Comparison of ENCODE assay signal across 17 mouse cellular contexts in genomic region chr8:78913823-78914222, GRCm38 (mm10).
A peak's percentile ranks its signal among the peaks of the same experiment; 100 is the strongest.
DNase-seq lines count a peak whose midpoint lies in the region; TF ChIP-seq lines count a peak whose summit lies in the region.
"Had no signal": no experiment of that assay in that cellular context is flagged by ENCODE, and none has a peak within 500 bp of the region (broad histone marks: within the 10 kb centered on the region; RNA-seq: fewer than 3 reads in every experiment).

No protein-coding gene starts in this region.

- H3K27me3 ChIP-seq in CH12.LX (replicated peaks) = no peaks in the 10 kb centered on the region

- no peak for TF ChIP-seq CTCF in CH12.LX (conservative IDR thresholded peaks at IDR 0.05 in 1 of 2, IDR thresholded peaks at IDR 0.05 in 1 of 2; ENCODE audit: low read depth in 2 of 2, low read length in 2 of 2)
- no peak for TF ChIP-seq CTCF in gastrocnemius, adult 2 months (IDR thresholded peaks at IDR 0.05)

- DNase-seq in CH12.LX (ENCODE audit: extremely low read depth) = no peak
- DNase-seq in ES-E14 (ENCODE audit: low read depth, low spot score) = no peak
- DNase-seq in gastrocnemius, adult 2 months = no peak
- no peak for DNase-seq in thymus, adult 18-20 months
- DNase-seq: adrenal gland, adult 2 months; adrenal gland, adult 8-10 months; adrenal gland, postnatal 10 days; adrenal gland, postnatal 14 days; adrenal gland, postnatal 25 days; adrenal gland, postnatal 36 days; B cell, adult 2 months; cerebellum, adult 11 months; cerebellum, adult 11-12 months; cerebellum, adult 18-20 months; cerebellum, adult 2 months; cerebellum, adult 8-10 months had no signal

- H3K9ac ChIP-seq in CH12.LX (ENCODE audit: insufficient read depth, low read depth) (no peak overlapping the region), ES-E14 (ENCODE audit: insufficient read depth, low read depth, low read length, poor library complexity, severe bottlenecking) (no peak overlapping the region)

- H3K27ac ChIP-seq in CH12.LX (ENCODE audit: insufficient read depth, low read depth) = no peak overlapping the region
- H3K27ac ChIP-seq in ES-E14 (ENCODE audit: insufficient read depth, low read depth, low read length, poor library complexity, severe bottlenecking) = no peak overlapping the region
- H3K27ac ChIP-seq in gastrocnemius, adult 2 months = no peak overlapping the region

- in situ Hi-C loops in CH12.LX (cut with MboI; ENCODE audit: low pct_ligation_motif_present, low pct_unique_long_range_greater_than_20kb, low sequenced_read_pairs) (no loop called here), ES-E14 (cut with MboI; ENCODE audit: low sequenced_read_pairs in 2 of 2, unreplicated experiment in 2 of 2) (no loop called here)

- intact Hi-C loops in gastrocnemius, adult 2 months (cut with DNase I) = no loop called here

- H3K79me2 ChIP-seq in CH12.LX (replicated peaks; ENCODE audit: control insufficient read depth, extremely low read depth, insufficient read depth, poor library complexity, severe bottlenecking) = no peaks in the 10 kb centered on the region

- dilution Hi-C loops in CH12.LX (cut with MboI; ENCODE audit: extremely low pct_ligation_motif_present, extremely low pct_unique_long_range_greater_than_20kb, low sequenced_read_pairs) = no loop called here

- H3K4me1 ChIP-seq in CH12.LX (ENCODE audit: control insufficient read depth in 1 of 2, insufficient read depth in 2 of 2) = no peaks in the 10 kb centered on the region
- H3K4me1 ChIP-seq in ES-E14 (ENCODE audit: control insufficient read depth in 2 of 2, insufficient read depth in 2 of 2, low read length in 2 of 2, poor library complexity in 1 of 2) = peaks cover 3 to 5% of the 10 kb centered on the region in 2 experiments; a peak in 1 of 4 replicates

- no peak for TF ChIP-seq POLR2A in CH12.LX (IDR thresholded peaks at IDR 0.05; ENCODE audit: low read depth, low read length)

- no peaks in the 10 kb centered on the region for H3K9me3 ChIP-seq in CH12.LX (replicated peaks; ENCODE audit: low read length)
- no peaks in the 10 kb centered on the region for H3K9me3 ChIP-seq in ES-E14 (ENCODE audit: control insufficient read depth, insufficient read depth, low read depth, low read length)
- H3K9me3 ChIP-seq: G1E had no signal

- TF ChIP-seq RAD21 in CH12.LX (IDR thresholded peaks at IDR 0.05; ENCODE audit: low read depth, low read length) = no peak

- H3K36me3 ChIP-seq in CH12.LX (replicated peaks in 1 of 2; ENCODE audit: control insufficient read depth in 1 of 2, insufficient read depth in 1 of 2, low read length in 1 of 2) (no peaks in the 10 kb centered on the region), ES-E14 (ENCODE audit: control insufficient read depth, insufficient read depth, low read length, poor library complexity, severe bottlenecking) (no peaks in the 10 kb centered on the region)
- H3K36me3 ChIP-seq: G1E had no signal

- no peak overlapping the region for H3K4me2 ChIP-seq in CH12.LX (ENCODE audit: insufficient read depth, low read depth, poor library complexity, severe bottlenecking)

- H3K4me3 ChIP-seq in CH12.LX (replicated peaks in 1 of 3; ENCODE audit: low read depth in 2 of 3, low read length in 2 of 3, poor library complexity in 1 of 3) = no peak overlapping the region
- H3K4me3 ChIP-seq in ES-E14 (ENCODE audit: insufficient read depth in 1 of 2, low read depth in 1 of 2, low read length in 2 of 2, poor library complexity in 1 of 2, severe bottlenecking in 1 of 2) = no peak overlapping the region
- no peak overlapping the region for H3K4me3 ChIP-seq in gastrocnemius, adult 2 months

- TF ChIP-seq EP300 in CH12.LX (IDR thresholded peaks at IDR 0.05; ENCODE audit: low read length) = no peak

TF ChIP-seq in CH12.LX, 34 proteins besides CTCF, POLR2A, EP300 and RAD21:
- TF ChIP-seq USF1 (IDR thresholded peaks at IDR 0.05; ENCODE audit: low read depth, low read length) (no peak), UBTF (IDR thresholded peaks at IDR 0.05; ENCODE audit: low read depth, low read length) (no peak), GABPA (IDR thresholded peaks at IDR 0.05; ENCODE audit: insufficient replicate concordance, low read depth, low read length) (no peak), MAFK (IDR thresholded peaks at IDR 0.05; ENCODE audit: insufficient replicate concordance, low read length) (peak; percentile 65), POLR2AphosphoS2 (IDR thresholded peaks at IDR 0.05; ENCODE audit: low read depth, low read length) (no peak), USF2 (conservative IDR thresholded peaks at IDR 0.05; ENCODE audit: low read depth, low read length) (no peak), RCOR1 (conservative IDR thresholded peaks at IDR 0.05; ENCODE audit: low read depth, low read length) (no peak)

TF ChIP-seq in ES-E14, 5 proteins besides CTCF, POLR2A, EP300 and RAD21:
- TF ChIP-seq MAFK (IDR thresholded peaks at IDR 0.05; ENCODE audit: insufficient read depth, low read depth, low read length) = peak; percentile 64
- no peak for TF ChIP-seq ZNF384 (IDR thresholded peaks at IDR 0.05; ENCODE audit: low read depth, low read length)
